Mouse (Mus musculus): ENCODE data around the gene Poll. TPM values are rescaled to one million over a fixed set of nuclear protein-coding genes. Genes with fewer than 3 reads are reported as not detected.

Poll gene
- polyA plus RNA-seq, 1 experiment from 2014 or later: 24.0 TPM

GRCm38 (mm10) chr19:45527382-45527781, 32.9 kb downstream of the Poll start:
- 91% methylated on average over 7 of the region's 7 CpGs for WGBS
- H3K36me3 ChIP-seq (ENCODE audit: control insufficient read depth, insufficient read depth, low read length): peaks cover 5% of the 10 kb centered on the region; the same call in 1 of the 2 replicates
- ATAC-seq (replicated peaks; ENCODE audit: low FRiP score): no peak

DNA sequence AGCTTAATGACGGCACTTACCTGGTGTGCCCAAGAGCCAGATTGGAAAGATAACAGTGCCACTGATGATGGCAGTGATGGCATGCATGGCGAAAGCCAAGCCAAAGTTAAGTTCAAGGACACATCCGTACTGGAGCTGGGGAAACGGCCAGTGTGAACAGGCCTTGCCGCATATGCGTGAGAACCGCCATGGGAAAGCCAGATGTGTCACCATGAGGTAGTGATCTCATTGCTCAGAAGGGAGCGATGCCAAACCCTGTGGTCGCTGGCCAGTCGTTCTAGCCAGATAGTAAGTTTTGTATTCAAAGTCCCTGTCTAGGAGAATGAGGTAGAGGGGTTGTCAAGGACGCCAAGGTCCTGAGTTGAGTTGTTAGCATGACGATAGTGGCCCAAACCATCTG, 44.1 kb downstream of the Poll start:
- 95% methylated on average over 12 of the region's 12 CpGs for WGBS
- Histone ChIP-seq H3K27me3 (ENCODE audit: control insufficient read depth, insufficient read depth, low read length) (no peaks in the 10 kb centered on the region), H3K4me3 (ENCODE audit: low read depth, low read length) (no peak overlapping the region), H3K4me1 (replicated peaks; ENCODE audit: control insufficient read depth, insufficient read depth, low read length) (no peaks in the 10 kb centered on the region), H3K27ac (ENCODE audit: low read depth, low read length) (no peak overlapping the region), H3K9ac (ENCODE audit: low read length) (no peak overlapping the region), H3K36me3 (ENCODE audit: control insufficient read depth, insufficient read depth, low read length) (peaks cover 2% of the 10 kb centered on the region; the same call in 1 of the 2 replicates), H3K9me3 (ENCODE audit: control insufficient read depth, low read length) (no peaks in the 10 kb centered on the region), H3K4me2 (ENCODE audit: low read depth, low read length, severe bottlenecking) (no peak overlapping the region)
- ATAC-seq (replicated peaks; ENCODE audit: low FRiP score) (no peak), DNase-seq (ENCODE audit: low spot score) (no peak)

More at GRCm38 (mm10) chr19:45527382-45527781, 32.9 kb downstream of the Poll start:
- H3K27me3 ChIP-seq (ENCODE audit: control insufficient read depth, insufficient read depth, low read length): no peaks in the 10 kb centered on the region
- H3K4me2 ChIP-seq (ENCODE audit: low read depth, low read length, severe bottlenecking): no peak overlapping the region
- no peak overlapping the region for H3K27ac ChIP-seq (ENCODE audit: low read depth, low read length)
- H3K9me3 ChIP-seq (ENCODE audit: control insufficient read depth, low read length): no peaks in the 10 kb centered on the region
- no peak overlapping the region for H3K9ac ChIP-seq (ENCODE audit: low read length)
- no peak for DNase-seq (ENCODE audit: low spot score)
- H3K4me3 ChIP-seq (ENCODE audit: low read depth, low read length): no peak overlapping the region
- no peaks in the 10 kb centered on the region for H3K4me1 ChIP-seq (replicated peaks; ENCODE audit: control insufficient read depth, insufficient read depth, low read length)

GRCm38 (mm10) chr19:45515341-45515740, 45.0 kb downstream of the Poll start:
- Histone ChIP-seq H3K36me3 (ENCODE audit: control insufficient read depth, insufficient read depth, low read length) (peaks cover 2% of the 10 kb centered on the region; the same call in 1 of the 2 replicates), H3K4me2 (ENCODE audit: low read depth, low read length, severe bottlenecking) (no peak overlapping the region), H3K27ac (ENCODE audit: low read depth, low read length) (no peak overlapping the region), H3K27me3 (ENCODE audit: control insufficient read depth, insufficient read depth, low read length) (no peaks in the 10 kb centered on the region), H3K9ac (ENCODE audit: low read length) (no peak overlapping the region), H3K4me1 (replicated peaks; ENCODE audit: control insufficient read depth, insufficient read depth, low read length) (no peaks in the 10 kb centered on the region), H3K9me3 (ENCODE audit: control insufficient read depth, low read length) (no peaks in the 10 kb centered on the region), H3K4me3 (ENCODE audit: low read depth, low read length) (no peak overlapping the region)
- DNase-seq (ENCODE audit: low spot score): no peak
- WGBS: 90% methylated on average over 2 of the region's 2 CpGs
- no peak for ATAC-seq (replicated peaks; ENCODE audit: low FRiP score)

DNA sequence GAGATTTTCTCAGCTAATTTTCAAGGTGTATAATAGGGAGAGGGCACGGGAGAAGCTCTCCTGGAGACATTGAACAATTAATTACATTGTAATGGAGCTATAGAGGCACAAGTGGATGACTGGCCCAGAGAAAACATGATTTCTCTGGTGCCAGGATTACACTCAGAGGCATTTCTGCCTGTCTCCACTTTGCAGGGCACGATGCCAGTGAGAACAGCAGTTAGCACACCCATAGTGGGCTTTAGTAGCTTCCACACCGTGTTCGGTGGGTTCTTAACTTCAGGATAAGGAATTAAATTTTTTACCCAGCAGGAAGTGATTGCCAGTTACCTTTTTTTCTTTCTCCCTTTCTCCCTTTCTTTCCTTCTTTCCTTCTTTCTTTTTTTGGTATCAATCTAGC, 48.9 kb downstream of the Poll start:
- H3K4me1 ChIP-seq (replicated peaks; ENCODE audit: control insufficient read depth, insufficient read depth, low read length): no peaks in the 10 kb centered on the region
- H3K9me3 ChIP-seq (ENCODE audit: control insufficient read depth, low read length): no peaks in the 10 kb centered on the region
- no peaks in the 10 kb centered on the region for H3K27me3 ChIP-seq (ENCODE audit: control insufficient read depth, insufficient read depth, low read length)
- ATAC-seq (replicated peaks; ENCODE audit: low FRiP score): no peak
- H3K4me2 ChIP-seq (ENCODE audit: low read depth, low read length, severe bottlenecking): no peak overlapping the region
- DNase-seq (ENCODE audit: low spot score): no peak
- H3K4me3 ChIP-seq (ENCODE audit: low read depth, low read length): no peak overlapping the region
- peaks cover 2% of the 10 kb centered on the region; the same call in 1 of the 2 replicates for H3K36me3 ChIP-seq (ENCODE audit: control insufficient read depth, insufficient read depth, low read length)
- WGBS: 75% methylated on average over 4 of the region's 4 CpGs
- H3K27ac ChIP-seq (ENCODE audit: low read depth, low read length): no peak overlapping the region
- no peak overlapping the region for H3K9ac ChIP-seq (ENCODE audit: low read length)

GRCm38 (mm10) chr19:45510680-45511079, 49.7 kb downstream of the Poll start:
- no peak overlapping the region for H3K4me3 ChIP-seq (ENCODE audit: low read depth, low read length)
- no peaks in the 10 kb centered on the region for H3K9me3 ChIP-seq (ENCODE audit: control insufficient read depth, low read length)
- H3K36me3 ChIP-seq (ENCODE audit: control insufficient read depth, insufficient read depth, low read length): no peaks in the 10 kb centered on the region; the same call in 1 of the 2 replicates
- no peak overlapping the region for H3K27ac ChIP-seq (ENCODE audit: low read depth, low read length)
- 75% methylated on average over 3 of the region's 3 CpGs for WGBS
- DNase-seq (ENCODE audit: low spot score): no peak
- H3K4me1 ChIP-seq (replicated peaks; ENCODE audit: control insufficient read depth, insufficient read depth, low read length): no peaks in the 10 kb centered on the region
- H3K4me2 ChIP-seq (ENCODE audit: low read depth, low read length, severe bottlenecking): no peak overlapping the region
- no peaks in the 10 kb centered on the region for H3K27me3 ChIP-seq (ENCODE audit: control insufficient read depth, insufficient read depth, low read length)
- H3K9ac ChIP-seq (ENCODE audit: low read length): no peak overlapping the region
- no peak for ATAC-seq (replicated peaks; ENCODE audit: low FRiP score)

- H3K4me3 ChIP-seq (ENCODE audit: low read depth, low read length): no peak overlapping the region
- H3K36me3 ChIP-seq (ENCODE audit: control insufficient read depth, insufficient read depth, low read length): no peaks in the 10 kb centered on the region; the same call in 1 of the 2 replicates
- no peak overlapping the region for H3K4me2 ChIP-seq (ENCODE audit: low read depth, low read length, severe bottlenecking)
- ATAC-seq (replicated peaks; ENCODE audit: low FRiP score) (no peak), DNase-seq (ENCODE audit: low spot score) (no peak)
- no peaks in the 10 kb centered on the region for H3K9me3 ChIP-seq (ENCODE audit: control insufficient read depth, low read length)
- no peaks in the 10 kb centered on the region for H3K27me3 ChIP-seq (ENCODE audit: control insufficient read depth, insufficient read depth, low read length)
- no peak overlapping the region for H3K27ac ChIP-seq (ENCODE audit: low read depth, low read length)
- WGBS: 80% methylated on average over 19 of the region's 19 CpGs
- no peaks in the 10 kb centered on the region for H3K4me1 ChIP-seq (replicated peaks; ENCODE audit: control insufficient read depth, insufficient read depth, low read length)
- H3K9ac ChIP-seq (ENCODE audit: low read length): no peak overlapping the region
These were observed 52.8 kb downstream of the Poll start for GRCm38 (mm10) chr19:45507531-45507930.

- Histone ChIP-seq H3K36me3 (ENCODE audit: control insufficient read depth, insufficient read depth, low read length) (no peaks in the 10 kb centered on the region; the same call in 1 of the 2 replicates), H3K4me3 (ENCODE audit: low read depth, low read length) (no peak overlapping the region)
- WGBS: 79% methylated on average over 7 of the region's 7 CpGs
These were observed 54.9 kb downstream of the Poll start for GRCm38 (mm10) chr19:45505446-45505845.

More at GRCm38 (mm10) chr19:45505446-45505845, 54.9 kb downstream of the Poll start:
- Histone ChIP-seq H3K4me2 (ENCODE audit: low read depth, low read length, severe bottlenecking) (no peak overlapping the region), H3K9ac (ENCODE audit: low read length) (no peak overlapping the region), H3K4me1 (replicated peaks; ENCODE audit: control insufficient read depth, insufficient read depth, low read length) (no peaks in the 10 kb centered on the region), H3K27ac (ENCODE audit: low read depth, low read length) (no peak overlapping the region), H3K9me3 (ENCODE audit: control insufficient read depth, low read length) (no peaks in the 10 kb centered on the region), H3K27me3 (ENCODE audit: control insufficient read depth, insufficient read depth, low read length) (no peaks in the 10 kb centered on the region)
- DNase-seq (ENCODE audit: low spot score): no peak
- no peak for ATAC-seq (replicated peaks; ENCODE audit: low FRiP score)

Other genes starting within 250 kb of the Poll start
- 54.1 and 58.8 TPM in 2 replicates for gene Btrc, start 196.8 kb downstream of the Poll start, polyA plus RNA-seq (2014; fragmentation: Nextera tagmentation; extraction: Ambion mirVana)
- 49.7 and 53.9 TPM in 2 replicates for gene Gm17018, start 84 bp upstream of the Poll start, polyA plus RNA-seq (2014; fragmentation: Nextera tagmentation; extraction: Ambion mirVana)
- 5.0 and 7.3 TPM in 2 replicates for gene Fbxw4, start 99.8 kb upstream of the Poll start, polyA plus RNA-seq (2014; fragmentation: Nextera tagmentation; extraction: Ambion mirVana)
- gene Fgf8, start 182.4 kb upstream of the Poll start, polyA plus RNA-seq (2014; fragmentation: Nextera tagmentation; extraction: Ambion mirVana): 18.3 and 22.2 TPM in 2 replicates
- 13.1 and 18.2 TPM in 2 replicates for gene Npm3, start 189.1 kb upstream of the Poll start, polyA plus RNA-seq (2014; fragmentation: Nextera tagmentation; extraction: Ambion mirVana)
- 83.4 and 88.9 TPM in 2 replicates for gene Mgea5, start 223.3 kb upstream of the Poll start, polyA plus RNA-seq (2014; fragmentation: Nextera tagmentation; extraction: Ambion mirVana)

Data from forebrain, embryonic 11.5 days (tissue).